Mouse (Mus musculus) hindbrain, embryonic 16.5 days (tissue): ENCODE measurements around the gene 1700018B08Rik. TPM values are rescaled to one million over a fixed set of nuclear protein-coding genes. Genes with fewer than 3 reads are reported as not detected.

Experiments used
- ATAC-seq: fragments of 200-750 bp; cut with Nextera tagmentation; 2 replicates; pipeline ENCODE4 v1.8.0; 2017; ENCODE audit warnings: moderate TSS enrichment, moderate library complexity
- H3K27ac ChIP-seq: fragments of 300-500 bp; sonication (generic); 2 replicates; pipeline ENCODE4 v1.5.1; 2014; ENCODE audit warnings: low read depth, mild to moderate bottlenecking, control low read depth, low read length, moderate library complexity
- H3K27me3 ChIP-seq: fragments of 300-500 bp; sonication (generic); replicated peaks from 2 replicates; pipeline ENCODE4 v1.6.1; 2014; ENCODE audit warnings: low read length; ENCODE audit not compliant: control insufficient read depth, insufficient read depth
- H3K36me3 ChIP-seq: fragments of 300-500 bp; sonication (generic); 2 replicates; pipeline ENCODE4 v1.6.1; 2014; ENCODE audit warnings: mild to moderate bottlenecking, low read length, moderate library complexity, mixed read lengths; ENCODE audit not compliant: control insufficient read depth, insufficient read depth
- H3K4me1 ChIP-seq: fragments of 300-500 bp; sonication (generic); 2 replicates; pipeline ENCODE4 v1.6.1; 2014; ENCODE audit warnings: low read depth, low read length; ENCODE audit not compliant: control insufficient read depth, insufficient read depth
- H3K4me2 ChIP-seq: fragments of 300-500 bp; sonication (generic); 2 replicates; pipeline ENCODE4 v1.6.1; 2014; ENCODE audit warnings: mild to moderate bottlenecking, low read length, control low read depth, moderate library complexity
- H3K4me3 ChIP-seq: fragments of 300-500 bp; sonication (generic); 2 replicates; pipeline ENCODE4 v1.5.1; 2014; ENCODE audit warnings: mild to moderate bottlenecking, low read length, control low read depth, moderate library complexity
- H3K9ac ChIP-seq: fragments of 300-500 bp; sonication (generic); 2 replicates; pipeline ENCODE4 v1.6.1; 2014; ENCODE audit warnings: low read depth, mild to moderate bottlenecking, control low read depth, low read length, moderate library complexity
- H3K9me3 ChIP-seq: fragments of 300-500 bp; sonication (generic); 2 replicates; pipeline ENCODE4 v1.6.1; 2014; ENCODE audit warnings: mild to moderate bottlenecking, low read length, moderate library complexity; ENCODE audit not compliant: control insufficient read depth
- WGBS: fragments of 180-500 bp; shearing (Covaris S2); extraction: QIAGEN DNeasy Blood & Tissue Kit; methylation state at CpG from one replicate; pipeline ENCODE4 v1.1.7; 2014; 5-methylcytosine and 5-hydroxymethylcytosine counted together
- polyA plus RNA-seq: library from polyadenylated mRNA; unstranded; fragments of >200 nt; fragmentation: Nextera tagmentation; extraction: Ambion mirVana; gene quantifications from 2 replicates; pipeline ENCODE4 v1.2.1, GENCODE M21; 2015

Gene 1700018B08Rik
- polyA plus RNA-seq, 1 experiment from 2014 or later = not detected

- H3K27me3 ChIP-seq = no peaks in the 10 kb centered on the region
- H3K4me3 ChIP-seq = no peak overlapping the region
- no peak overlapping the region for H3K9ac ChIP-seq
- H3K4me2 ChIP-seq = no peak overlapping the region
- H3K4me1 ChIP-seq = no peaks in the 10 kb centered on the region
- ATAC-seq = no peak
- no peaks in the 10 kb centered on the region for H3K9me3 ChIP-seq
- WGBS = 88% methylated on average over 9 of the region's 9 CpGs
- H3K36me3 ChIP-seq = peaks cover 35% of the 10 kb centered on the region
- no peak overlapping the region for H3K27ac ChIP-seq
These were observed 8.4 kb upstream of the 1700018B08Rik start for GRCm38 (mm10) chr8:121552506-121552905.

DNA sequence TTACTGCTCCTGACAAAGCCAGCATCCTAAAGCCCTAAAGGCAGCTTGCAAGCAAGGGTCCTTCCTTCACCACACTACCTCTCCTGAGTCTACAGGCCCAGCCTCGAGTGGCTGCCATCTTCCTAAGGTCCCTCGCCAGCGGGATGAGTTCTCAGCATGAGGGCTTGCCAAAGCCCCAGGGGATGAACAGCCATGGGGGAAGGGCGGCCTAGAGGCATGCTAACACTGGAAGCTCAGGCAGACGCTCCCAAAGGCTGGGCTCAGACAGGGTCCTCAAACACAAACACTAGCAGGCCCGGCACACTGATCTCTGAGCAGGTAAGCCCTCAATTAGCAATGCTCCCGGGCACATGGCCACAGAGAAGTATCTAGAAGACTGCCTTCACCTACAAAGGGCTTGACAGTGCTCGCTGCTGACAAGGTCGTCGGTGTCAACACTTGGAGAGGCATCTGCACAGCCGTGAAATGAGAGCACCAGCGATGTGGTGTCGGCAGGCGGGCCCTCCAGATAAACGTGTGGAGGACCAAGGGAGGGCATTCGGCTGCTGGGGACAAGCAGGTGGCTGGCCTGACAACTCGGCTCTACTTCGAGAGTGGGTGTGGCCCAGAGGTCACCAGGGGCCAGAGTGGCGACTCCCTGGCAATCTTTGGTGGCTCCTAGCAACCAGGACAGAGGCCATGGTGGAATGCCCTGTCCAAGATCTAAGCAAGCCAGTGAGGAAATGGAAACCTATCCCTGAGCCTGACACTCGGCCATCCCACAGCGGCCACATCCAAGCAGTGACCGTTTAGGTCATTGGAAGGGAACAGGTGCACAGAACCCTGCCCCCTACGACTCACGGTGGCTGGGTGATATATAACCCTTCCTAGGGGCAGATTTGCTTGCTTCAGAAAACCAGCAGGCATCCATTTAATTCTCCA lies 7.2 kb upstream of the 1700018B08Rik start:
- H3K27ac ChIP-seq = no peak overlapping the region
- no peak overlapping the region for H3K4me2 ChIP-seq
- H3K27me3 ChIP-seq = no peaks in the 10 kb centered on the region
- peaks cover 35% of the 10 kb centered on the region for H3K36me3 ChIP-seq
- no peak for ATAC-seq
- H3K9me3 ChIP-seq = no peaks in the 10 kb centered on the region
- WGBS = 56% methylated on average over 24 of the region's 24 CpGs
- H3K4me1 ChIP-seq = no peaks in the 10 kb centered on the region
- H3K4me3 ChIP-seq = no peak overlapping the region
- H3K9ac ChIP-seq = no peak overlapping the region

DNA sequence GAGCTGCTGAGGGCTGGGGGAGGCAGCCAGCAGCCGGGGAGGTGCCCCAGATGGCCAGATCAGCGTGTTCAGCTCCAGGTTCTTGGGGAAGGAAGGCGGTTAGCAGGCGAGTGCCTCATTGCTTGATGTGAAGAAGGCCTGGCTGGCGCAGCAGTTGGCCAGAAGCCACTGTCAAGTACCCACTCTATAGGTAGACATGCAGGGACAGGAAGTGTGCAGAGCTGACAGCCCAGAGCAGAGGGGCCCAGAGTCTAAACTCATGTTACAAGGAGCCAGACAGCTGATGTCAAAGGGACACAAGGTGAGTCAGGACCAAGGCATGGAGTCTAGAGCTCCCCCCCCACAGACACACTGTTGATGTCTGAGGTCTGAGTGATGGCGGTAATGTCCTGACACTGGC lies 5.9 kb upstream of the 1700018B08Rik start:
- Histone ChIP-seq H3K9ac (no peak overlapping the region), H3K4me2 (no peak overlapping the region), H3K4me3 (no peak overlapping the region), H3K27ac (no peak overlapping the region), H3K4me1 (no peaks in the 10 kb centered on the region), H3K9me3 (no peaks in the 10 kb centered on the region), H3K27me3 (no peaks in the 10 kb centered on the region), H3K36me3 (peaks cover 35% of the 10 kb centered on the region)
- WGBS = 85% methylated on average over 6 of the region's 6 CpGs
- ATAC-seq = no peak

GRCm38 (mm10) chr8:121547132-121547531 lies 3.0 kb upstream of the 1700018B08Rik start:
- Histone ChIP-seq H3K4me3 (no peak overlapping the region), H3K36me3 (peaks cover 15% of the 10 kb centered on the region), H3K9me3 (0 out of 2 replicates have a peak, but pooled peaks cover 3% of the 10 kb centered on the region), H3K9ac (no peak overlapping the region), H3K4me1 (no peaks in the 10 kb centered on the region), H3K4me2 (no peak overlapping the region), H3K27ac (no peak overlapping the region), H3K27me3 (no peaks in the 10 kb centered on the region)
- WGBS = 8% methylated on average over 7 of the region's 7 CpGs
- peak; percentile 61 for ATAC-seq

- WGBS = 78% methylated on average over 11 of the region's 11 CpGs
- ATAC-seq = no peak
- no peak overlapping the region for H3K4me2 ChIP-seq
- no peaks in the 10 kb centered on the region for H3K27me3 ChIP-seq
- H3K9me3 ChIP-seq = 0 out of 2 replicates have a peak, but pooled peaks cover 3% of the 10 kb centered on the region
- H3K27ac ChIP-seq = no peak overlapping the region
- H3K36me3 ChIP-seq = 0 out of 2 replicates have a peak, but pooled peaks cover 4% of the 10 kb centered on the region
- H3K4me3 ChIP-seq = no peak overlapping the region
- H3K4me1 ChIP-seq = no peaks in the 10 kb centered on the region
- no peak overlapping the region for H3K9ac ChIP-seq
These were observed 816 bp upstream of the 1700018B08Rik start for GRCm38 (mm10) chr8:121544936-121545335.

DNA sequence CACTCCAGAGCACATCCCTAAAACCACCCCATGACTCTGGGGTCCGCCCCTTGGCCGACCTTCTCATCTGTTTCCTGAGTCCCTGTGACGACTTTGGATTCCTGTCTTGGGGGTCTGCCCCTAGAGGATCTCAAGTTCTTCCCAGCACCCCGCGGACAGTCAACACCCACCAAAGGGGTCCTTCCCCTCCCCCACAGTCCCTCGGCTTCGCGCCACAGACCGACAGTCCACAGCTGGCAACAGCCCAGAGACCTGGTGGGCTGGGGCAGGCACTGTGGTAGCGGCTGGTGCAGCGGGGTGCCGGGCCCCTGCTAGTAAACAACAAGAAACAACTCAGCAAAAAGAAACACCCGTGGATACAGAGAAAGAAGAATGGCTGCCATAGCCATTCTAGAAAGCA lies 1.2 kb downstream of the 1700018B08Rik start:
- Histone ChIP-seq H3K9me3 (0 out of 2 replicates have a peak, but pooled peaks cover 3% of the 10 kb centered on the region), H3K4me3 (no peak overlapping the region), H3K4me1 (no peaks in the 10 kb centered on the region), H3K27me3 (no peaks in the 10 kb centered on the region), H3K27ac (no peak overlapping the region), H3K9ac (no peak overlapping the region), H3K36me3 (no peaks in the 10 kb centered on the region), H3K4me2 (no peak overlapping the region)
- 55% methylated on average over 13 of the region's 13 CpGs for WGBS
- ATAC-seq = no peak

GRCm38 (mm10) chr8:121541862-121542261 lies 2.3 kb downstream of the 1700018B08Rik start:
- Histone ChIP-seq H3K27me3 (no peaks in the 10 kb centered on the region), H3K9ac (no peak overlapping the region), H3K4me2 (no peak overlapping the region), H3K4me3 (no peak overlapping the region), H3K27ac (no peak overlapping the region), H3K4me1 (no peaks in the 10 kb centered on the region), H3K36me3 (no peaks in the 10 kb centered on the region), H3K9me3 (0 out of 2 replicates have a peak, but pooled peaks cover 3% of the 10 kb centered on the region)
- WGBS = 84% methylated on average over 19 of the region's 19 CpGs
- no peak for ATAC-seq

DNA sequence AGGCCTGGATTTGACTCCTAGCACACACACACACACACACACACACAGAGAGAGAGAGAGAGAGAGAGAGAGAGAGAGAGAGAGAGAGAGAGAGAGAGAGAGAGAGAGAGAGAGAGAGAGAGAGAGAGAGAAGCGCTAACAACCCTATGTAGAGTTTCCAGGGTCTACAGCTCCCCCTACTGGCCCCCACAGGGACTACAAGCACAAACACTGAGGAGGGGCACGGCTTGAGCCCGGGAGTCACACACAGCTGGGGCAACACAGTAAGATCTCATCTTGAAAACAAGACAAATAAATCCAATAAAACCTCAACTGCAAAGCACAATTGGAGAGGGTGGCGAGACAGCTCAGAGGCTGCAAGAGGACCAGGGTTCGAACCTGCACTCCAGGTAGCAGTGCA lies 11.7 kb downstream of the 1700018B08Rik start:
- H3K27ac ChIP-seq = no peak overlapping the region

GRCm38 (mm10) chr8:121530639-121531038 lies 13.5 kb downstream of the 1700018B08Rik start:
- no peak overlapping the region for H3K27ac ChIP-seq
- H3K4me2 ChIP-seq = no peak overlapping the region
- H3K4me1 ChIP-seq = no peaks in the 10 kb centered on the region
- WGBS = 84% methylated on average over 10 of the region's 10 CpGs
- H3K9ac ChIP-seq = no peak overlapping the region
- no peaks in the 10 kb centered on the region for H3K9me3 ChIP-seq
- H3K27me3 ChIP-seq = no peaks in the 10 kb centered on the region
- H3K4me3 ChIP-seq = no peak overlapping the region
- ATAC-seq = no peak
- H3K36me3 ChIP-seq = no peaks in the 10 kb centered on the region

More for the DNA sequence above, 11.7 kb downstream of the 1700018B08Rik start:
- no peak for ATAC-seq
- Histone ChIP-seq H3K4me3 (no peak overlapping the region), H3K9me3 (no peaks in the 10 kb centered on the region), H3K4me2 (no peak overlapping the region), H3K4me1 (no peaks in the 10 kb centered on the region), H3K36me3 (no peaks in the 10 kb centered on the region), H3K9ac (no peak overlapping the region), H3K27me3 (no peaks in the 10 kb centered on the region)
- 44% methylated on average over 5 of the region's 5 CpGs for WGBS
